Mouse (Mus musculus): ENCODE results near the gene Vmn2r63.
"Not testable (repeated sequence)": the region's sequence is repeated elsewhere in the genome, so short reads cannot be mapped to it uniquely, and the experiment has no call there.

The Vmn2r63 gene

DNA sequence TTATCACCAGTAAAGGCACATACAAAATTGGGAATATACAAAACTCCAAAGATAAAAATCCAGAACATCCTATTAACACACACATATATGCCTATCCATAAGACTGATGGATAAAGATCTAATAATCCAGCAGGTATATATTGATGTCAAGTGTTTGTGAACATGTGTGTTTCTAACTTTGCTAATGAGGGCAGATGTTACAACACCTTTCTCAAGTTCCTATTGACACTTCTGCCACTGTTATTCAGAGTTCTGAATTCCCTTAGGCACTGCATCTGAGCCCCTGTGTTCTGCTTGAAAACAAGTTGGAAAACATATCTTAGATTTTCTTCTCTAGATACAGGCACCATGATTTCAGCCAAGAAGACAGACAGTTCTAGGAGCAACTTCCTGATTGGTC is at the start of gene Vmn2r63:
TSS of gene Vmn2r63 (minus strand) at position 101 of the 400 bp plus-strand sequence.
- DNase-seq = not testable (repeated sequence)

DNA sequence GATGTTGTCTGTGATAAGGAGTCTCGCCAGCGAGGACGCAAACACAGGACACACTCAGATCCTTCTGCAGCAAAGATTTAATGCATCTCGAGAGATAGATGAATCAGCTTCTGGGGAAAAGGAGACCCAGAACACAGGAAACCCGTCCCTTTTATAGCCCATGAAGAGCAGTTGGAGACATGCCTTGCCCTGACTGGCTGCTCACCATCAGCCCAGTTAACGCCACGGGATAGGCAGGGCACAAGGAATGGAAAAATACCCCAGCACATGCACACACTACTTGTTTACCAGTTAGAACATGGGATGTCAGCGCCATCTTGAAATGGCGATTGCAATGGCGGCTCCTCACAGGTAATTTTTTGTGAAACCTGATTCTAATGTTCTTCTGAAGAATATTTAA is 47.1 kb upstream of the Vmn2r63 start:
- DNase-seq = no peak

DNA sequence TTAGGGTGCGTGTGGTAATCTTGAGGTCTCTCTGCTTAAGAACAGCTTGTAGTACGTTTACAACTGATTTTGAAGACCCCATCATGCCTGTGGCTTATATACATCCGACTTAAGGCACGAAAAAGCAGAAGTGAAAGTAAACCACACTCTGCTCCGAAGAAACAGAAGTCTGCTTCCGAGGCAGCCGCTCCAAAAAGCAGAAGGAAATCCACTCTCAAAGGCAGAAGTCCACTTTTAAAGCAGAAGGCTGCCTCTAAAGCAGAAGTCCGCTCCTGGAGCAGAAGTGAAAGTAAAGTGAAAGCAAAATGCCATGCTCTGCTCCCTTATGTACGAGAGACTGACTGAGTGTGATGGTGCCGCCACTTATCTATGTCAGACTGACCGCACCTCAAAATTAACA is 46.5 kb upstream of the Vmn2r63 start:
- DNase-seq = no peak

DNA sequence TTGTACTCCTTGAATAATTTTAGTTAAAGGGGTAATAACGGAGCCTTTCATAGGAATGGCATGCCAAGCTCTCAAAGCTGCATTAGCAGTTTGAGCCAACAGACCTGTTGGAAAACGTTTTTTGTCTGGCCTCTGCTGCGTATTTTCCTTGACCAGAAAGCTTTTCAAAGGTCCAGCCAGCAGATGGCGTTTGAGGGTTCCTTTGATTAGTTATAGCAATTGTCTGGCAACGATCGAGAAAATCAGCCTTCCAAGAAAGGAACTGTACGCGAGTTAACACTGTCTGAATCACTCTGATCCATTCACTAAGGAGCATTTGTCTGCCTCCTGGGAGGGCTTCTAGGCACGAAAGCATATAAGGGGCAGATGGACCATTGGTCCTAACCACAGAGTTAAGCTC is 31.6 kb upstream of the Vmn2r63 start:
- no peak for DNase-seq

DNA sequence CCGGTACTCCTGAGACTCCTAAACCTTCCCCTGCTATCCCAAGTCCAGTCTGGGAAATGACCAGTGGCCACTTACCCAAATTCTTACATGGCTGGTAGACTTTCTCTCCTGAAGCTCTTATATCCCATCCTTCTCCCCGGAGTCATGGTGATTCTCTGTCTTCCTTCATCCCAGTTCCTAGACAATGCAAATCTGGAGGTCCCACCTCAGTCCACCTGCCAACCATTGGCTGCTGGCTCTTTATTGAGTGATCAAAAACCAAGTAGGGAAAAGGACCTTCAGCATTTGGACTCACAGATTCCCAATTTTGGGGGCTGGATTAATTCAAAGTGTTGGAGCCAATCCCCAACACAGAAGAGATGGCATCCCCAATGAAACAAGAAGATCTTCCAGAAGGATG is 35.6 kb downstream of the Vmn2r63 start:
- DNase-seq = not testable (repeated sequence)

DNA sequence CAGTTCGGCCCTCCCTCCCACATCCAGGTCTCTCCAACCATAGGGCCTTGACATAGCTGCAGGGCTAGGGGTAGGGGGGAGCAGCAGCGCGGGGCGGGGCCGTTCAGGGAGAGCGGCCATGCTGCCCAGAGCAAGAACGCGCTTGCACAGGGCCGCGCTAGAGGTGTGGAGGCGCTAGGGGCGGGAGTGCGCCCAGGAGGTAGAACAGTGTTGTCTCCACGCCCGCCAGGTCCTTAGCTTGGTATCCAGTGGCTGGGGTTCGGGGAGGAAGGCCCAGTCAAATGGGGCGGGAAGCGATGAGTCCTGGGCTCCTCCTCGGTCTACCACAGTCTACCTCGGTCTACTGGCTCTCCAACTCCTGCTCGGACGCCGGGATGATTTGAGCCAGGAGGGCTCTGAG is 55.5 kb downstream of the Vmn2r63 start:
- no peak for DNase-seq

DNA sequence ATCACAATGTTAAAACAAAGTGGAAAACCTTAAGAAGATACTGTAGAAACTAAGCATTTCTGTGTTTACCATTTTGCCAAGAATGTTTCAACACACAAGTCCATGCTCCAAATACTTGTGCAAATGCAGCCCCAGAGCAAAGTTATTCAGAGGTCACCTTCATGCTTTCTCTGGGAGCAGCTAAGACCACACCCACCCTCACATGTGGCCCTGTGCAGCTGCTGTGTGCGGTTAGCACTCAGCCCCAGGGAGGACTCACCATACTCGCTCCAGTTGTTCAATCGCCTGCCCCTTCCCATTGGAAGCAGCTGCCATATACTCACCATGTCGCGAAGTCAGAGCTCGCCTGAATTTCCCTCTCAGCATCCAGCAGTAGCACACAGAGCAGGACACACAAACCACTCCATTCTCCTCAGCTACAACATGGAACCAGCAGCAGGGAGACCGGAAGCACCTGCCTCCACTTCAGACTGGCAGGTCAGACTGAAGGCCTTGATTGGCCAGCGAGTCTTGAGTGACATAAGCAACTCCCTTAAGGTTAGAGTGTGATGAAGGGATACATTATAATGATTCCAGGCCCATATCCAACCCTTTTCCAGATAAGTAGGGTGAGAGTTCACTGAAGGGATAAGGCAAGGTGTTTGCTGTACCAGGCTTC is 66.7 kb downstream of the Vmn2r63 start, which contains the start of gene Gm2381:
TSS of gene Gm2381 (minus strand) at position 434 of the 658 bp plus-strand sequence.
- not testable (repeated sequence) for DNase-seq
